Mouse (Mus musculus) forebrain, embryonic 11.5 days (tissue): ENCODE measurements at regions not wholly inside any gene's neighbourhood (a gene's known extent, or its start where the extent isn't known, plus 50 kb on each side); places are given as distances from the start of the nearest gene placed in this dataset.

Experiments used
- ATAC-seq: fragments of 200-750 bp; cut with Nextera tagmentation; replicated peaks from 2 replicates; pipeline ENCODE4 v1.8.0; 2017; ENCODE audit warnings: moderate TSS enrichment; ENCODE audit not compliant: low FRiP score
- DNase-seq: peaks from one replicate; pipeline ENCODE4 v3.0.0-alpha.2; 2017; ENCODE audit warnings: low spot score
- H3K27ac ChIP-seq: fragments of 300-500 bp; sonication (generic); 2 replicates; pipeline ENCODE4 v1.5.1; 2014; ENCODE audit warnings: low read depth, low read length
- H3K27me3 ChIP-seq: fragments of 300-500 bp; sonication (generic); 2 replicates; pipeline ENCODE4 v1.6.1; 2014; ENCODE audit warnings: mild to moderate bottlenecking, low read length, mixed read lengths; ENCODE audit not compliant: control insufficient read depth, insufficient read depth
- H3K36me3 ChIP-seq: fragments of 300-500 bp; sonication (generic); 2 replicates; pipeline ENCODE4 v1.6.1; 2014; ENCODE audit warnings: mild to moderate bottlenecking, low read length, moderate library complexity, mixed read lengths; ENCODE audit not compliant: control insufficient read depth, insufficient read depth
- H3K4me1 ChIP-seq: fragments of 300-500 bp; sonication (generic); replicated peaks from 2 replicates; pipeline ENCODE4 v1.6.1; 2014; ENCODE audit warnings: low read length, mixed read lengths; ENCODE audit not compliant: control insufficient read depth, insufficient read depth
- H3K4me2 ChIP-seq: fragments of 300-500 bp; sonication (generic); 2 replicates; pipeline ENCODE4 v1.6.1; 2014; ENCODE audit warnings: low read depth, mild to moderate bottlenecking, low read length, moderate library complexity, mixed read lengths; ENCODE audit not compliant: severe bottlenecking
- H3K4me3 ChIP-seq: fragments of 300-500 bp; sonication (generic); 2 replicates; pipeline ENCODE4 v1.5.1; 2014; ENCODE audit warnings: low read depth, low read length
- H3K9ac ChIP-seq: fragments of 300-500 bp; sonication (generic); 2 replicates; pipeline ENCODE4 v1.6.1; 2014; ENCODE audit warnings: low read length
- H3K9me3 ChIP-seq: fragments of 300-500 bp; sonication (generic); 2 replicates; pipeline ENCODE4 v1.6.1; 2016; ENCODE audit warnings: low read length, mixed read lengths; ENCODE audit not compliant: control insufficient read depth
- WGBS: fragments of 180-500 bp; shearing (Covaris S2); extraction: QIAGEN DNeasy Blood & Tissue Kit; methylation state at CpG from one replicate; pipeline ENCODE4 v1.1.7; 2014; 5-methylcytosine and 5-hydroxymethylcytosine counted together

GRCm38 (mm10) chr13:97410550-97411201, 169.8 kb downstream of the Enc1 start:
- Histone ChIP-seq H3K27me3 (no peaks in the 10 kb centered on the region), H3K4me3 (no peak overlapping the region), H3K9ac (no peak overlapping the region), H3K4me2 (no peak overlapping the region), H3K4me1 (0 out of 2 replicates have a peak, but pooled peaks cover 7% of the 10 kb centered on the region), H3K9me3 (no peaks in the 10 kb centered on the region), H3K36me3 (no peaks in the 10 kb centered on the region), H3K27ac (no peak overlapping the region)
- WGBS, result 60% methylated on average over 9 of the region's 9 CpGs
- ATAC-seq (no peak), DNase-seq (no peak)

- H3K4me1 ChIP-seq, result 0 out of 2 replicates have a peak, but pooled peaks cover 7% of the 10 kb centered on the region
- H3K27ac ChIP-seq, result no peak overlapping the region
- DNase-seq (no peak), ATAC-seq (no peak)
- H3K27me3 ChIP-seq, result no peaks in the 10 kb centered on the region
- no peaks in the 10 kb centered on the region for H3K9me3 ChIP-seq
- WGBS, result 62% methylated on average over 6 of the region's 6 CpGs
- H3K9ac ChIP-seq, result no peak overlapping the region
- no peaks in the 10 kb centered on the region for H3K36me3 ChIP-seq
- no peak overlapping the region for H3K4me2 ChIP-seq
- no peak overlapping the region for H3K4me3 ChIP-seq
These were observed 169.1 kb downstream of the Enc1 start for GRCm38 (mm10) chr13:97409891-97410525.

- H3K27ac ChIP-seq, result no peak overlapping the region
- H3K9me3 ChIP-seq, result no peaks in the 10 kb centered on the region
- H3K4me2 ChIP-seq, result no peak overlapping the region
- no peak overlapping the region for H3K9ac ChIP-seq
- 0 out of 2 replicates have a peak, but pooled peaks cover 7% of the 10 kb centered on the region for H3K4me1 ChIP-seq
- DNase-seq (no peak), ATAC-seq (peak; percentile 46; the same call in 1 of the 2 replicates)
- H3K36me3 ChIP-seq, result no peaks in the 10 kb centered on the region
- no peak overlapping the region for H3K4me3 ChIP-seq
- H3K27me3 ChIP-seq, result no peaks in the 10 kb centered on the region
- WGBS, result 66% methylated on average over 8 of the region's 8 CpGs
These were observed 168.4 kb downstream of the Enc1 start for GRCm38 (mm10) chr13:97409291-97409780.

GRCm38 (mm10) chr13:97408414-97409290, 167.7 kb downstream of the Enc1 start:
- WGBS, result 81% methylated on average over 22 of the region's 22 CpGs
- H3K4me2 ChIP-seq, result no peak overlapping the region
- H3K9me3 ChIP-seq, result no peaks in the 10 kb centered on the region
- ATAC-seq (0 out of 2 replicates have a peak, but pooled peaks have one; percentile 42), DNase-seq (no peak)
- no peak overlapping the region for H3K27ac ChIP-seq
- H3K27me3 ChIP-seq, result no peaks in the 10 kb centered on the region
- H3K9ac ChIP-seq, result no peak overlapping the region
- H3K4me3 ChIP-seq, result no peak overlapping the region
- H3K36me3 ChIP-seq, result no peaks in the 10 kb centered on the region
- H3K4me1 ChIP-seq, result 0 out of 2 replicates have a peak, but pooled peaks cover 7% of the 10 kb centered on the region

GRCm38 (mm10) chr13:97407773-97408172, 166.9 kb downstream of the Enc1 start:
- H3K4me1 ChIP-seq, result 0 out of 2 replicates have a peak, but pooled peaks cover 7% of the 10 kb centered on the region
- H3K36me3 ChIP-seq, result no peaks in the 10 kb centered on the region
- H3K27me3 ChIP-seq, result no peaks in the 10 kb centered on the region
- 0 out of 2 replicates have a peak overlapping the region, but pooled peaks have one; percentile 6 for H3K9ac ChIP-seq
- H3K27ac ChIP-seq, result no peak overlapping the region
- DNase-seq, result no peak
- no peak for ATAC-seq
- no peaks in the 10 kb centered on the region for H3K9me3 ChIP-seq
- H3K4me2 ChIP-seq, result no peak overlapping the region
- 64% methylated on average over 2 of the region's 2 CpGs for WGBS
- H3K4me3 ChIP-seq, result no peak overlapping the region

GRCm38 (mm10) chr13:97406678-97407077, 165.8 kb downstream of the Enc1 start:
- 63% methylated on average over 7 of the region's 7 CpGs for WGBS
- H3K27me3 ChIP-seq, result no peaks in the 10 kb centered on the region
- H3K9ac ChIP-seq, result no peak overlapping the region
- H3K9me3 ChIP-seq, result no peaks in the 10 kb centered on the region
- H3K4me2 ChIP-seq, result no peak overlapping the region
- H3K4me3 ChIP-seq, result no peak overlapping the region
- H3K36me3 ChIP-seq, result no peaks in the 10 kb centered on the region
- no peak overlapping the region for H3K27ac ChIP-seq
- 0 out of 2 replicates have a peak, but pooled peaks cover 7% of the 10 kb centered on the region for H3K4me1 ChIP-seq
- DNase-seq, result peak; percentile 34
- no peak for ATAC-seq

- H3K9ac ChIP-seq, result no peak overlapping the region
- DNase-seq (no peak), ATAC-seq (no peak)
- no peaks in the 10 kb centered on the region for H3K4me1 ChIP-seq
- H3K4me3 ChIP-seq, result no peak overlapping the region
- H3K36me3 ChIP-seq, result no peaks in the 10 kb centered on the region
- no peaks in the 10 kb centered on the region for H3K27me3 ChIP-seq
- no peaks in the 10 kb centered on the region for H3K9me3 ChIP-seq
- 73% methylated on average over 10 of the region's 10 CpGs for WGBS
- H3K4me2 ChIP-seq, result no peak overlapping the region
- no peak overlapping the region for H3K27ac ChIP-seq
These were observed 161.4 kb downstream of the Enc1 start for GRCm38 (mm10) chr13:97402164-97402761.

GRCm38 (mm10) chr13:97401620-97402019, 160.7 kb downstream of the Enc1 start:
- WGBS, result 89% methylated on average over 7 of the region's 7 CpGs

More at GRCm38 (mm10) chr13:97401620-97402019, 160.7 kb downstream of the Enc1 start:
- Histone ChIP-seq H3K4me3 (no peak overlapping the region), H3K4me2 (no peak overlapping the region), H3K4me1 (no peaks in the 10 kb centered on the region), H3K36me3 (no peaks in the 10 kb centered on the region), H3K27me3 (no peaks in the 10 kb centered on the region), H3K27ac (no peak overlapping the region), H3K9ac (no peak overlapping the region), H3K9me3 (no peaks in the 10 kb centered on the region)
- no peak for ATAC-seq
- DNase-seq, result no peak
